In genomic region chr4:147875852-147876575, GRCm38 (mm10) we compare ENCODE assay signal across 25 mouse cellular contexts. TPM values are rescaled to one million over a fixed set of nuclear protein-coding genes. Genes with fewer than 3 reads are reported as not detected.
A peak's percentile ranks its signal among the peaks of the same experiment; 100 is the strongest.
DNase-seq lines count a peak whose midpoint lies in the region; ATAC-seq and TF ChIP-seq lines count a peak whose summit lies in the region.
"Had no signal": no experiment of that assay in that cellular context is flagged by ENCODE, and none has a peak within 500 bp of the region (broad histone marks: within the 10 kb centered on the region; RNA-seq: fewer than 3 reads in every experiment).

No protein-coding gene starts in this region.

- H3K4me2 ChIP-seq in liver, embryonic 12.5 days, result no peak overlapping the region
- no peak overlapping the region for H3K4me2 ChIP-seq in liver, postnatal 0 days (ENCODE audit: low read depth, low read length)
- H3K4me2 ChIP-seq: hindbrain, embryonic 14.5 days; lung, embryonic 14.5 days; neural tube, embryonic 13.5 days had no signal

- ATAC-seq in liver, embryonic 12.5 days, result 0 out of 2 replicates have a peak, but pooled peaks have one; percentile 16
- ATAC-seq in liver, postnatal 0 days, result no peak
- ATAC-seq in G1E (ENCODE audit: extremely low read depth, insufficient number of reproducible peaks, low FRiP score, poor library complexity, severe bottlenecking), result peak; percentile 65
- ATAC-seq: forebrain, postnatal 0 days; intestine, embryonic 16.5 days; midbrain, embryonic 16.5 days had no signal

- no peaks in the 10 kb centered on the region for H3K27me3 ChIP-seq in liver, embryonic 12.5 days (replicated peaks)
- no peaks in the 10 kb centered on the region for H3K27me3 ChIP-seq in liver, postnatal 0 days (ENCODE audit: insufficient read depth, low read length)
- H3K27me3 ChIP-seq in G1E (ENCODE audit: insufficient read depth, low read length), result no peaks in the 10 kb centered on the region
- H3K27me3 ChIP-seq: neural tube, embryonic 13.5 days had no signal

- peaks cover 19% of the 10 kb centered on the region for H3K4me1 ChIP-seq in liver, embryonic 12.5 days
- no peaks in the 10 kb centered on the region for H3K4me1 ChIP-seq in liver, postnatal 0 days (ENCODE audit: insufficient read depth)
- peaks cover 11% of the 10 kb centered on the region for H3K4me1 ChIP-seq in G1E (ENCODE audit: insufficient read depth, low read depth, low read length)
- H3K4me1 ChIP-seq: forebrain, embryonic 10.5 days; neural tube, embryonic 13.5 days had no signal

- TF ChIP-seq EP300 in liver, postnatal 0 days (IDR thresholded peaks at IDR 0.05; ENCODE audit: low read depth), result no peak

- H3K36me3 ChIP-seq in liver, embryonic 12.5 days, result peaks cover 95% of the 10 kb centered on the region
- peaks cover 76% of the 10 kb centered on the region for H3K36me3 ChIP-seq in liver, postnatal 0 days (replicated peaks; ENCODE audit: insufficient read depth, low read length)
- peaks cover 78% of the 10 kb centered on the region for H3K36me3 ChIP-seq in G1E (replicated peaks)

- H3K4me3 ChIP-seq in liver, embryonic 12.5 days, result no peak overlapping the region
- no peak overlapping the region for H3K4me3 ChIP-seq in liver, postnatal 0 days (ENCODE audit: low read depth, low read length)
- no peak overlapping the region for H3K4me3 ChIP-seq in G1E (ENCODE audit: low read depth, low read length)
- H3K4me3 ChIP-seq: embryonic facial prominence, embryonic 10.5 days; forebrain, embryonic 10.5 days; midbrain, embryonic 10.5 days; myocyte; neural tube, embryonic 13.5 days had no signal

- no peaks in the 10 kb centered on the region for H3K9me3 ChIP-seq in liver, embryonic 12.5 days (replicated peaks)
- H3K9me3 ChIP-seq in liver, postnatal 0 days (ENCODE audit: low read length), result no peaks in the 10 kb centered on the region
- no peaks in the 10 kb centered on the region for H3K9me3 ChIP-seq in G1E (replicated peaks)
- H3K9me3 ChIP-seq: forebrain, embryonic 10.5 days; neural tube, embryonic 13.5 days had no signal

- no peak for DNase-seq in liver, postnatal 0 days
- DNase-seq in G1E (ENCODE audit: low spot score), result no peak
- peak; percentile 39 for DNase-seq in induced T-regulatory cell, adult 2 months (ENCODE audit: low read depth)
- no peak for DNase-seq in lung, postnatal 14 days
- DNase-seq in kidney, adult 11 months, result no peak
- no peak for DNase-seq in thymus, postnatal 4 days
- DNase-seq: adrenal gland, postnatal 36 days; cerebellum, adult 9-11 months; forebrain, postnatal 0 days; gastrocnemius, postnatal 25 days; heart, postnatal 4 days; kidney, postnatal 25 days; lung, embryonic 14.5 days; lung, postnatal 36 days; retina, postnatal 1 day; right cerebral cortex, postnatal 25 days had no signal

- TF ChIP-seq CTCF in liver, postnatal 0 days (IDR thresholded peaks at IDR 0.05; ENCODE audit: low read depth), result no peak
- no peak for TF ChIP-seq CTCF in G1E (IDR thresholded peaks at IDR 0.05; ENCODE audit: low read depth, low read length)

- H3K9ac ChIP-seq in liver, embryonic 12.5 days, result no peak overlapping the region; the same call in 1 of the 2 replicates
- no peak overlapping the region for H3K9ac ChIP-seq in liver, postnatal 0 days (replicated peaks)
- H3K9ac ChIP-seq: forebrain, postnatal 0 days; hindbrain, embryonic 14.5 days; lung, embryonic 14.5 days; neural tube, embryonic 13.5 days had no signal

- WGBS in liver, embryonic 12.5 days (ENCODE audit: insufficient replicate concordance), result 59% methylated on average over 4 of the region's 4 CpGs
- 59% methylated on average over 4 of the region's 4 CpGs for WGBS in liver, postnatal 0 days (ENCODE audit: insufficient replicate concordance)

- H3K27ac ChIP-seq in liver, embryonic 12.5 days, result no peak overlapping the region
- H3K27ac ChIP-seq in liver, postnatal 0 days (ENCODE audit: low read depth), result no peak overlapping the region
- H3K27ac ChIP-seq: embryonic facial prominence, embryonic 10.5 days; forebrain, embryonic 10.5 days; hindbrain, embryonic 14.5 days; midbrain, embryonic 10.5 days; neural tube, embryonic 13.5 days had no signal

RNA-seq across cellular contexts. Expression of gene Fv1, which starts 7.2 kb away (rescaled TPM):
- polyA plus RNA-seq in liver, embryonic 12.5 days (2016; fragmentation: Nextera tagmentation; extraction: Ambion mirVana), result 3.8 and 4.1 TPM in 2 replicates
- 0.90 TPM in 2 replicates for polyA plus RNA-seq in liver, postnatal 0 days (2015; fragmentation: Nextera tagmentation; extraction: Ambion mirVana)
- total RNA-seq in G1E (2014; fragmentation: Nextera tagmentation) (not detected in 2 replicates), G1E (2017) (not detected in 2 replicates)
- not detected in 2 replicates for polyA plus RNA-seq in G1E (2012)

RNA-seq across cellular contexts. Expression of gene Miip, which starts 7.4 kb away (rescaled TPM):
- polyA plus RNA-seq in liver, embryonic 12.5 days (2016; fragmentation: Nextera tagmentation; extraction: Ambion mirVana), result 34.6 and 36.0 TPM in 2 replicates
- polyA plus RNA-seq in liver, postnatal 0 days (2015; fragmentation: Nextera tagmentation; extraction: Ambion mirVana), result 17.5 and 19.0 TPM in 2 replicates
- total RNA-seq in G1E (2014; fragmentation: Nextera tagmentation) (not detected in 2 replicates), G1E (2017) (0.05 TPM in 1 of 2 replicates, not detected in the other)
- polyA plus RNA-seq in G1E (2012), result 0.06 TPM in 1 of 2 replicates, not detected in the other

RNA-seq across cellular contexts. Expression of gene Zfp933, which starts 27.8 kb away (rescaled TPM):
- 1.4 and 1.5 TPM in 2 replicates for polyA plus RNA-seq in liver, embryonic 12.5 days (2016; fragmentation: Nextera tagmentation; extraction: Ambion mirVana)
- polyA plus RNA-seq in liver, postnatal 0 days (2015; fragmentation: Nextera tagmentation; extraction: Ambion mirVana), result 1.6 and 1.7 TPM in 2 replicates
- total RNA-seq in G1E (2014; fragmentation: Nextera tagmentation), result 12.4 and 15.2 TPM in 2 replicates
- 9.3 and 10.9 TPM in 2 replicates for total RNA-seq in G1E (2017)
- polyA plus RNA-seq in G1E (2012), result 0.11 and 0.15 TPM in 2 replicates

RNA-seq across cellular contexts. Expression of gene Mfn2, which starts 28.5 kb away (rescaled TPM):
- 25.4 and 27.1 TPM in 2 replicates for polyA plus RNA-seq in liver, embryonic 12.5 days (2016; fragmentation: Nextera tagmentation; extraction: Ambion mirVana)
- polyA plus RNA-seq in liver, postnatal 0 days (2015; fragmentation: Nextera tagmentation; extraction: Ambion mirVana), result 12.3 and 14.1 TPM in 2 replicates
- total RNA-seq in G1E (2014; fragmentation: Nextera tagmentation) (18.6 and 21.0 TPM in 2 replicates), G1E (2017) (14.8 and 18.3 TPM in 2 replicates)
- polyA plus RNA-seq in G1E (2012), result 14.6 and 18.9 TPM in 2 replicates

Comparison
In these comparisons a context has a peak if more than half of its experiments do, and no peak if none do; other contexts are left out.
1. RNA of gene Miip, which starts 7.4 kb away (polyA plus RNA-seq): 34.6 to 36.0 TPM in liver, embryonic 12.5 days and 17.5 to 19.0 TPM in liver, postnatal 0 days; 0.06 TPM in G1E; every median in the first group is over 10 times any median in the second.